Mouse (Mus musculus) left cerebral cortex, adult 11 months (tissue): Measurements from ENCODE around the gene Tjp1.

Source experiments
- DNase-seq: peaks from one replicate; pipeline ENCODE4 v3.0.0; 2022; ENCODE audit warnings: low spot score

Gene Tjp1

GRCm38 (mm10) chr7:65527071-65528007 lies at the start of gene Tjp1:
Gene Tjp1 (minus strand): TSS chr7:65527781.
- DNase-seq, result peak; percentile 29

GRCm38 (mm10) chr7:65577118-65577517 lies 49.5 kb upstream of the Tjp1 start:
- no peak for DNase-seq

GRCm38 (mm10) chr7:65572731-65573130 lies 45.1 kb upstream of the Tjp1 start:
- no peak for DNase-seq

- no peak for DNase-seq
These were observed 43.1 kb upstream of the Tjp1 start for GRCm38 (mm10) chr7:65570691-65571090.

- DNase-seq, result no peak
These were observed 28.4 kb upstream of the Tjp1 start for GRCm38 (mm10) chr7:65555996-65556395.

- DNase-seq, result no peak
These were observed 18.2 kb upstream of the Tjp1 start for GRCm38 (mm10) chr7:65545741-65546140.

GRCm38 (mm10) chr7:65532689-65533088 lies 5.1 kb upstream of the Tjp1 start:
- DNase-seq, result no peak

GRCm38 (mm10) chr7:65523116-65523515 lies 4.5 kb downstream of the Tjp1 start:
- DNase-seq, result no peak

GRCm38 (mm10) chr7:65522490-65522889 lies 5.1 kb downstream of the Tjp1 start:
- no peak for DNase-seq

GRCm38 (mm10) chr7:65520622-65521021 lies 7.0 kb downstream of the Tjp1 start:
- no peak for DNase-seq

- DNase-seq, result peak; percentile 41
These were observed 7.6 kb downstream of the Tjp1 start for GRCm38 (mm10) chr7:65519788-65520563.

- no peak for DNase-seq
These were observed 10.7 kb downstream of the Tjp1 start for GRCm38 (mm10) chr7:65516903-65517302.

GRCm38 (mm10) chr7:65513451-65514179 lies 14.0 kb downstream of the Tjp1 start:
- DNase-seq, result no peak

GRCm38 (mm10) chr7:65509357-65509756 lies 18.2 kb downstream of the Tjp1 start:
- peak; percentile 43 for DNase-seq

GRCm38 (mm10) chr7:65507341-65507740 lies 20.2 kb downstream of the Tjp1 start:
- no peak for DNase-seq

GRCm38 (mm10) chr7:65502486-65503322 lies 24.9 kb downstream of the Tjp1 start:
- no peak for DNase-seq

- DNase-seq, result no peak
These were observed 26.8 kb downstream of the Tjp1 start for GRCm38 (mm10) chr7:65500746-65501145.

- peak; percentile 53 for DNase-seq
These were observed 29.6 kb downstream of the Tjp1 start for GRCm38 (mm10) chr7:65497733-65498583.

GRCm38 (mm10) chr7:65490526-65490925 lies 37.1 kb downstream of the Tjp1 start:
- DNase-seq, result no peak

GRCm38 (mm10) chr7:65489742-65490141 lies 37.8 kb downstream of the Tjp1 start:
- DNase-seq, result no peak
